Mouse (Mus musculus) limb, embryonic 15.5 days (tissue): ENCODE data around the gene Ppip5k2. TPM values are rescaled to one million over a fixed set of nuclear protein-coding genes. Genes with fewer than 3 reads are reported as not detected.
A peak's percentile ranks its signal among the peaks of the same experiment; 100 is the strongest.
"Not testable (repeated sequence)": the region's sequence is repeated elsewhere in the genome, so short reads cannot be mapped to it uniquely, and the experiment has no call there.

Experiments
- ATAC-seq: fragments of 200-750 bp; cut with Nextera tagmentation; 2 replicates; pipeline ENCODE4 v1.8.0; 2017; ENCODE audit warnings: low read depth, moderate TSS enrichment; ENCODE audit not compliant: insufficient number of reproducible peaks, low FRiP score, low TSS enrichment
- H3K27ac ChIP-seq: fragments of 300-500 bp; sonication (generic); 2 replicates; pipeline ENCODE4 v1.5.1; 2015; ENCODE audit warnings: moderate library complexity, mild to moderate bottlenecking, inconsistent platforms
- H3K27me3 ChIP-seq: fragments of 300-500 bp; sonication (generic); 2 replicates; pipeline ENCODE4 v1.6.1; 2015; ENCODE audit warnings: inconsistent platforms
- H3K36me3 ChIP-seq: fragments of 300-500 bp; sonication (generic); 2 replicates; pipeline ENCODE4 v1.6.1; 2015; ENCODE audit warnings: inconsistent platforms
- H3K4me1 ChIP-seq: fragments of 300-500 bp; sonication (generic); 2 replicates; pipeline ENCODE4 v1.6.1; 2015; ENCODE audit warnings: inconsistent platforms
- H3K4me2 ChIP-seq: fragments of 300-500 bp; sonication (generic); 2 replicates; pipeline ENCODE4 v1.6.1; 2015; ENCODE audit warnings: mild to moderate bottlenecking, inconsistent platforms
- H3K4me3 ChIP-seq: fragments of 300-500 bp; sonication (generic); 2 replicates; pipeline ENCODE4 v1.5.1; 2015; ENCODE audit warnings: mild to moderate bottlenecking, inconsistent platforms
- H3K9ac ChIP-seq: fragments of 300-500 bp; sonication (generic); 2 replicates; pipeline ENCODE4 v1.6.1; 2015; ENCODE audit warnings: inconsistent platforms
- H3K9me3 ChIP-seq: fragments of 300-500 bp; sonication (generic); 2 replicates; pipeline ENCODE4 v1.6.1; 2016; ENCODE audit warnings: inconsistent platforms
- WGBS: fragments of 180-500 bp; shearing (Covaris S2); methylation state at CpG from one replicate; pipeline ENCODE4 v1.1.7; 2015; 5-methylcytosine and 5-hydroxymethylcytosine counted together
- polyA plus RNA-seq: library from polyadenylated mRNA; unstranded; fragments of >200 nt; fragmentation: Nextera tagmentation; extraction: Ambion mirVana; gene quantifications from 2 replicates; pipeline ENCODE4 v1.2.1, GENCODE M21; 2015

The Ppip5k2 gene
- polyA plus RNA-seq, 1 experiment from 2014 or later = 23.2 TPM

DNA sequence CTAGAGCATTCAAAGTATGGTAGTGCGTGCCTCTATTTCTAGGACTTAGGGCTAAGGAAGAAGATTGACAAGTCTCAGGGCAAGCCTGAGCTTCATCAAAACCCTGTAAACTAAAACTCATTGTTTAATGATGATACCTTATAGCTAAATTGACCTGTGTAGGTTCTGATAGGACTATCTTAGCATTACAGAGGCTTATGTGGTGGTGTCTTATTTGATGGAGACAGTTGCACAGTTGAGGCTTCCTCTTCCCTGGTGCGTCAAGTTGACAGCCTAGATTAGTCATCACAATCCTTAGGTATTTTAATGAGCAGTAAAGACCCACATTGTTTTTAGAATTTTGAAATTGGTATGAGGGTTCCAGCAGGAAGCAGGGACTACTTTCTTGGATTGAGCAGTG is 3.8 kb upstream of the Ppip5k2 start:
- Histone ChIP-seq H3K27me3 (no peaks in the 10 kb centered on the region), H3K4me1 (0 out of 2 replicates have a peak, but pooled peaks cover 3% of the 10 kb centered on the region), H3K27ac (no peak overlapping the region), H3K4me3 (no peak overlapping the region), H3K9me3 (no peaks in the 10 kb centered on the region), H3K9ac (no peak overlapping the region), H3K4me2 (no peak overlapping the region), H3K36me3 (no peaks in the 10 kb centered on the region)
- ATAC-seq = no peak
- WGBS = 95% methylated on average over 2 of the region's 2 CpGs

DNA sequence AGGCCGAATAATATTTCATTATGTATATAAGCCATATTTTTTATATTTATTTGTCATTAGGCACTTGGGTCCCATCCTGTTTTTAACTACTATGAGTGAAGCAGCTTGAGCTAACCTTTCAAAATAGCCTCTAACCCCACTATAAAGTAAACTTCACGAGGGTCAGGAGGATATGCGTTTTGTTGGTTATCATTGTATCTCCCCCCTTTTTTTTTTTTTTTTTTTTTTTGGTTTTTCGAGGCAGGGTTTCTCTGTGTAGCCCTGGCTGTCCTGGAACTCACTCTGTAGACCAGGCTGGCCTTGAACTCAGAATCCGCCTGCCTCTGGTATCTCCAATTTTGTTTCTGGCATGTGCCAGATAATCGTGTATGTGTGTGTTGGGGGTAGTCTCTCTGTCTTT is 3.2 kb upstream of the Ppip5k2 start:
- Histone ChIP-seq H3K4me2 (no peak overlapping the region), H3K36me3 (no peaks in the 10 kb centered on the region), H3K9me3 (no peaks in the 10 kb centered on the region), H3K27me3 (no peaks in the 10 kb centered on the region), H3K4me3 (no peak overlapping the region), H3K9ac (no peak overlapping the region), H3K27ac (no peak overlapping the region), H3K4me1 (peaks cover 6% of the 10 kb centered on the region; the same call in 1 of the 2 replicates)
- 84% methylated on average over 6 of the region's 6 CpGs for WGBS
- no peak for ATAC-seq

DNA sequence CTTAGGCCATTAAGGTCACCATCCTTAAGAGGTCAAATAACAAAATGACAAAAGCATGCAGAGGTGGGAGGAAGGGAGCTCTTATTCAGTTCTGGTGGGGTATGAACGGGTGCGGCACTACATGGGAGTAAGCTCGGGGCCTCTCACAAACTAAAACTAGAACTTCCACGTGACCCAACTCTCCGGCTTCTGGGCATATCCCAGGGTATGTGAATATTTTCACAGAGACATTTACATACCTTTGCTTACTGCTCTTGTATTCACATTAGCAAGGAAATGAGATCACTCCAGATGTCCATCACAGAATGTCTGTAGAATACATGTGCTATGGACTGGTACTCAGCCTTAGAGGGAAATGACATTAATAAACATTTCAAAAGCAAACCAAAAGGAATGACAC is 1.5 kb upstream of the Ppip5k2 start:
- no peaks in the 10 kb centered on the region for H3K27me3 ChIP-seq
- WGBS = 85% methylated on average over 5 of the region's 5 CpGs
- H3K9ac ChIP-seq = no peak overlapping the region
- H3K4me1 ChIP-seq = peaks cover 15% of the 10 kb centered on the region; the same call in 1 of the 2 replicates
- no peak overlapping the region for H3K4me2 ChIP-seq
- no peak overlapping the region for H3K4me3 ChIP-seq
- no peak overlapping the region for H3K27ac ChIP-seq
- H3K36me3 ChIP-seq = no peaks in the 10 kb centered on the region
- H3K9me3 ChIP-seq = no peaks in the 10 kb centered on the region
- ATAC-seq = no peak

DNA sequence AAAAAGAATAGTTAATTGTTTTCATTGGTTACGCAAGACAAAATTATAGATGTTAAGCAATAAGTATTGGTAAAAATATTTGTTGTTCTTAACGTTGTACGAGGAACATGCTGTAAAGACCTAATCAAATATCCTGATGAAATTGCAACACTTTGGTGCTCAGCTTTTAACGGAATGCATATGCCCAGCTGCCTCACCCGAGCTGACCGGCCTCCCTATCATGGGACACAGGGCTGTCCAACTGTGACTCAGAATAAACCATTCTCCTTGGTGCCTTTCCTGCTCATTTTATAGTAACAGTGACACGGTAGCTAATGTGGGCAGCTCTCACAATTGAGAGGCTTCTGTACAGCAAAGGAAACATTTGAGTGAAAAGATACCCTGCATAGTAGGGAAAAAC is 907 bp upstream of the Ppip5k2 start:
- Histone ChIP-seq H3K4me3 (no peak overlapping the region), H3K27ac (no peak overlapping the region), H3K4me1 (peaks cover 15% of the 10 kb centered on the region; the same call in 1 of the 2 replicates), H3K27me3 (no peaks in the 10 kb centered on the region), H3K36me3 (no peaks in the 10 kb centered on the region), H3K9me3 (no peaks in the 10 kb centered on the region), H3K4me2 (peak overlapping the region; percentile 61; the same call in 1 of the 2 replicates), H3K9ac (no peak overlapping the region)
- 54% methylated on average over 7 of the region's 7 CpGs for WGBS
- no peak for ATAC-seq

DNA sequence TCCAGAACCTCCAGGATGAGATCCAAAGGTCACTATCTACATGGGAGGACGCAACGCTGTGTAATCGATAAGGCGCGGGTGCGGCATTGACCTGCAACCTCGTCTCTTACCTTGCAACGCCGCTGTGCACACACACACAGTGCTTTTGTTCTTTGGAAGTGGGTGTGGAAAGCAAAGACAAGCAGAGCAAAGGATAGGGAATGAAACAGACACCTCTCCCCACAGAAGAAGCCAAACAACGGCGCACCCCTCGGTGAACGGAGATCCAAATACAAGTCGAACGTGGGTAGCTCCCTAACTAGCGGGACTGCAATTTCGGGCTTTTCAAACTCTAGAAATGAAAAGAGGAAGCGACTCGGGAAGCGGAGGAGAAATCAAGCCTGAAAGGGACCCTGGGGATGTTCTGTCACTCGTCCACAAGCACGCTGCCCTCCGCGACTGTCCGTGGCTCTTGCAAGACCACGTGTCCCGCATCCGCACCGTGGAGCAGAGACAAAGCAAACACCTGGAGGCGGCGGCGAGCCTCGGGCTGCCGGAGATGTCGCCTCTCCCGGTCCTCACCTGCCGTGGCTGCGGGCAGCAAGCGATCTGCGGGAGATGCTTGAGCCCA is 812 bp downstream of the Ppip5k2 start:
- peak overlapping the region; percentile 81 for H3K9ac ChIP-seq
- WGBS = under 1% methylated on average over 40 of the region's 40 CpGs
- H3K27me3 ChIP-seq = no peaks in the 10 kb centered on the region
- no peaks in the 10 kb centered on the region for H3K36me3 ChIP-seq
- peak overlapping the region; percentile 62 for H3K4me2 ChIP-seq
- ATAC-seq = peak; percentile 40
- H3K27ac ChIP-seq = peak overlapping the region; percentile 83
- peak overlapping the region; percentile 96 for H3K4me3 ChIP-seq
- H3K9me3 ChIP-seq = no peaks in the 10 kb centered on the region
- H3K4me1 ChIP-seq = peaks cover 15% of the 10 kb centered on the region; the same call in 1 of the 2 replicates

DNA sequence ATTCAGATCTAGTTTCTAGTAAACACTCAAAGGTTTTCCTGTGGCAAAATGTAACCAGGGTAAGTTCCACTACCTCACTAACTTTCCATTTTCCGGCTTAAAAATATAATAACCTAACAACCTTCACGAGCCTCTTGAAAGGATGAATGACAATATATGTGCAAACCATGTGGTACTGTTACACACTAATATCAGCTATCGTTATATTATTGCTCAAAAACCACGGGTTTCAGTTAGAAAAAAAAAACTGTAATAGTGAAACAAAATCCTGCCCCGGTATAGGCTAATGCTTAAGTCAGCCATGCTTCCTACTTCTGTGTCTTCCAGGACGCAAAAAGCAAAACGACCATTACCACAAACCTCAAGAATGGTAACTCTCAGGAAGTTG is 1.3 kb downstream of the Ppip5k2 start:
- no peaks in the 10 kb centered on the region for H3K9me3 ChIP-seq
- peaks cover 15% of the 10 kb centered on the region; the same call in 1 of the 2 replicates for H3K4me1 ChIP-seq
- peak overlapping the region; percentile 81 for H3K9ac ChIP-seq
- peak overlapping the region; percentile 83; the same call in 1 of the 2 replicates for H3K27ac ChIP-seq
- WGBS = 10% methylated on average over 7 of the region's 7 CpGs
- H3K36me3 ChIP-seq = no peaks in the 10 kb centered on the region
- H3K4me2 ChIP-seq = peak overlapping the region; percentile 62
- no peak for ATAC-seq
- peak overlapping the region; percentile 96 for H3K4me3 ChIP-seq
- no peaks in the 10 kb centered on the region for H3K27me3 ChIP-seq

DNA sequence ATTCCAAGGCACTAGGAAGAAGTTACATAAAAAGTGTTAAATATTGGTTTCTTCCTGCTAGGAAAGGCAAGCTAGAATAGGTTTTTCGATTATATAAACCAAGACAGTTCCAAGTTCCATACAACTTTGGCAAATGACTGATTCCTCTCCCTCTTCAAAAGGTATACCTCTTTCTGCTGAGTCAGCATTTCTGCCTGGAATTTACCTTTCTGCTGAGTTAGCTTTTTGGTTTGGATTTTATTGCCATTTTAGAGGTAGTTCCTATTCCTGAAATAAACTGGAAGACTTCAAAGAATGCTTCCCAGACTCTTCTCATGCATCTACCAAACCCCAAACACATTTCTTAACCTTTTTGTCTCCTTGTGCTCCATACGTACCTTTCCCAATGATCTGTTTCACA is 2.1 kb downstream of the Ppip5k2 start:
- no peak for ATAC-seq
- no peaks in the 10 kb centered on the region for H3K9me3 ChIP-seq
- no peak overlapping the region for H3K9ac ChIP-seq
- WGBS = 76% methylated on average over 2 of the region's 2 CpGs
- no peaks in the 10 kb centered on the region for H3K27me3 ChIP-seq
- H3K4me3 ChIP-seq = no peak overlapping the region
- no peaks in the 10 kb centered on the region for H3K36me3 ChIP-seq
- H3K27ac ChIP-seq = no peak overlapping the region
- H3K4me2 ChIP-seq = no peak overlapping the region
- H3K4me1 ChIP-seq = peaks cover 15% of the 10 kb centered on the region; the same call in 1 of the 2 replicates

DNA sequence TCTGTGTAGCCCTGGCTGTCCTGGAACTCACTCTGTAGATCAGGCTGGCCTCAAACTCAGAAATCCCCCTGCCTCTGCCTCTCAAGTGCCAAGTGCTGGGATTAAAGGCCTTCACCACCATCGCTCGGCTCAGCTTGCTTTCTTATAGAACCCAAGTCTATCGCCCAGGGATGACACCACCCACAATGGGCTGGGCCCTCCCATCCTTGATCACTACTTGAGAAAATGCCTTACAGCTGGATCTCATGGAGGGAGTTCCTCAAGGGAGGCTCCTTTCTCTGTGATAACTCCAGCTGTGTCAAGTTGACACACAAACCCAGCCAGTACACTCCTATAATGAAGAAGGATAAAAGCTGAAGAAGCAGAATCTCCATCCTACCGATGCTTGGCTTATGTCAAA is 4.5 kb downstream of the Ppip5k2 start:
- H3K36me3 ChIP-seq, H3K4me2 ChIP-seq, ATAC-seq, H3K4me3 ChIP-seq, H3K9ac ChIP-seq, H3K27me3 ChIP-seq, H3K27ac ChIP-seq, H3K9me3 ChIP-seq: not testable (repeated sequence)
- WGBS = 84% methylated on average over 4 of the region's 4 CpGs
- peaks cover 12% of the 10 kb centered on the region; the same call in 1 of the 2 replicates for H3K4me1 ChIP-seq

DNA sequence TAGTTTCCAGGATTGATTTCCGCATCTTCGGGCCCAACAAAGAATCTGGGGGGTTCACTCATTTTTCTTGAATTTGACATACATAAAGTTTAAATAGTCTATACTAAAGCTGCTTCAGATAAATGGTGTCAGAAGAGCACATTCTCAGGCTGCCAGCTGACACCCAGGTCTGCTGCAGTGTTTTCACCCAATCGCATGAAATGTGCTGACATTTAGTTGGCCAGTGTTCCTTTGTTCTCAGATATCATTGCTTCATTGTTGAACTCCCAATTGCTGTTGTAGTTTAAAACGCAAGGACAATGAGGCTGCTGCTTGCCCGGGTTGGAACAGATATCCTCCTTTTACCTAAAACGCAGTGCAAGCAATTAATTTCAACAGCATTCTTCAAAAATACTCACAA is 8.7 kb downstream of the Ppip5k2 start:
- peaks cover 4% of the 10 kb centered on the region; the same call in 1 of the 2 replicates for H3K36me3 ChIP-seq
- no peak overlapping the region for H3K27ac ChIP-seq
- no peak overlapping the region for H3K4me2 ChIP-seq
- no peak overlapping the region for H3K4me3 ChIP-seq
- no peak overlapping the region for H3K9ac ChIP-seq
- no peak for ATAC-seq
- no peaks in the 10 kb centered on the region for H3K9me3 ChIP-seq
- WGBS = 92% methylated on average over 6 of the region's 6 CpGs
- H3K27me3 ChIP-seq = no peaks in the 10 kb centered on the region
- H3K4me1 ChIP-seq = no peaks in the 10 kb centered on the region

DNA sequence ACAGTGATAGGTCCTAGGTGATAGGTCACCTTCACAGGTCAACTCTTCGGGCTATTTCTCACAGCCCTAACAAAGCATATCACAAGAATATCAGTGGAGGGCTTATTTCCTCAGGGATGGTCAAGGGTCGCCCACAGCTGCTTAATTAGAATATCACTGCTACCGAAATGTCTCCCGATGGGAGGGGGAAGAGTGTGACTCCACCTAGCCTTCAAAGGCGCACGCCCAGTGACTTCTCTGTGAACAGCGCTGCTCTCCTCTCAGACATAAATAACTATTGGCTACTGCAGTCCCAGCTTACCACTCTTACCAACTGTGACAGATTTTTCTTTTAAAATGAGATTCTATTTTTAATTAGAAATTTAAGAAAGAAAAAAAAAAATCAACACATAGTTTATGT is 9.6 kb downstream of the Ppip5k2 start:
- Histone ChIP-seq H3K36me3 (peaks cover 6% of the 10 kb centered on the region; the same call in 1 of the 2 replicates), H3K4me2 (no peak overlapping the region), H3K4me1 (no peaks in the 10 kb centered on the region), H3K27me3 (no peaks in the 10 kb centered on the region), H3K9ac (no peak overlapping the region), H3K27ac (no peak overlapping the region), H3K4me3 (no peak overlapping the region), H3K9me3 (no peaks in the 10 kb centered on the region)
- no peak for ATAC-seq
- WGBS = 81% methylated on average over 7 of the region's 7 CpGs

DNA sequence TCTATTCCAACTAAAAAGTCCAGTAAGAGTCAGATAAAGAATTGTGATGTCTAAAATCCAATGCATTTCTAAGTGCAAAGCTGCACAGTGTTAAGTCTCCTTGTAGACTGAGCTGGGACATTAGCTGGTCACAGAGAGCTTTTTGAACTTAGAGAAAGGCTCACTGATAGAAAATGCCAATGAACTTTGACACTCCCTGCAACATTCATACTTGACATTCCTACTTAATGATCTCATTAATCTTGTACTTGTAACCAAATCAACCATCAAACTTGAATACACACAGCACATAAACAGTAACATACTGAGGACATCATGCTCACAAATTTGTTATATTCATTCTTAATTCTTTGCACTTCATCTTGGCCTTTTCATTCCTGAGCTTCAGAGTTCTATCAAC is 10.4 kb downstream of the Ppip5k2 start:
- Histone ChIP-seq H3K4me1 (no peaks in the 10 kb centered on the region), H3K4me2 (no peak overlapping the region), H3K36me3 (peaks cover 11% of the 10 kb centered on the region; the same call in 1 of the 2 replicates), H3K9me3 (no peaks in the 10 kb centered on the region), H3K27ac (no peak overlapping the region), H3K27me3 (no peaks in the 10 kb centered on the region), H3K9ac (no peak overlapping the region), H3K4me3 (no peak overlapping the region)
- ATAC-seq = no peak

DNA sequence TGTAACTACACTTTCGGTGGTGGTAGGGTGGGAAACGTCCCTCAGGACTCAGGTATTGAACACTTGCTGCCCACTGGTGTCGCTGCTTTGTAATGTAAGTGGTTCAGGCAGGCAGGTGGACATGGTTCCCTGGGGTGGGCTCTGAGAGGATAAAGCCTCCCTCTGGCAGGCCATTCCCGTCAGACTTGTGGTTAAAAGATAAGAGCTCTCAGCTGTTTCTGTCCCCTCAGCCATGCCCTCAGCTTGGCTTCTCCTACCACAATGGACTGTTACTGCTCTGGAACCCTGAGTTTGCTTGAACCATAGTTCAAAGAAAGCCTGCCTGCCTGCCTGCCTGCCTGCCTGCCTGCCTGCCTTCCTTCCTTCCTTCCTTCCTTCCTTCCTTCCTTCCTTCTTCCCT is 15.8 kb downstream of the Ppip5k2 start:
- Histone ChIP-seq H3K27ac (no peak overlapping the region), H3K4me1 (no peaks in the 10 kb centered on the region), H3K4me3 (no peak overlapping the region), H3K27me3 (no peaks in the 10 kb centered on the region), H3K36me3 (peaks cover 25% of the 10 kb centered on the region), H3K4me2 (no peak overlapping the region), H3K9me3 (no peaks in the 10 kb centered on the region), H3K9ac (no peak overlapping the region)
- ATAC-seq = no peak
- 86% methylated on average over 4 of the region's 4 CpGs for WGBS

DNA sequence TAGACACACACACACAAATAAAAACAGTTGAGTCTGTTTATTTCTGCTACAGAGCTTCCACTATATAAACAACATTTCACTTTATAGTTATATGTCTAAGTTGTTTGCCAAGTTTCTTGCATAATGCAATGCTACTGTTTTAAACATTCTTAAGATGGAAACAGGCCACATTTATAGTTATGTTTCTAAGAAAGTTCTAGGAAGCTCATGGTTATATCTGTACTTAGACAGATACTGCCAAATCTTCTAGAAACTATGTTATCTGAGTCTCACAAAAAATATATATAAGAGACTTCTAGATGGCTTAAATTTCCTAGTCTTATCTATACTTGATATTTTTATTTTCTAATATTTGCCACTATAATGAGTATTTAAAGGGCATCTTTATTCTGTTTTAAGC is 17.0 kb downstream of the Ppip5k2 start:
- H3K36me3 ChIP-seq = peaks cover 27% of the 10 kb centered on the region
- no peaks in the 10 kb centered on the region for H3K4me1 ChIP-seq
- no peaks in the 10 kb centered on the region for H3K9me3 ChIP-seq
- ATAC-seq = no peak
- no peak overlapping the region for H3K4me3 ChIP-seq
- no peak overlapping the region for H3K27ac ChIP-seq
- H3K27me3 ChIP-seq = no peaks in the 10 kb centered on the region
- H3K4me2 ChIP-seq = no peak overlapping the region
- H3K9ac ChIP-seq = no peak overlapping the region
